Comparison of ENCODE assay signal across 14 mouse cellular contexts in genomic region chr9:66295577-66296120, GRCm38 (mm10). TPM values are rescaled to one million over a fixed set of nuclear protein-coding genes. Genes with fewer than 3 reads are reported as not detected.
A peak's percentile ranks its signal among the peaks of the same experiment; 100 is the strongest.
DNase-seq lines count a peak whose midpoint lies in the region; ATAC-seq lines count a peak whose summit lies in the region.
"Had no signal": no experiment of that assay in that cellular context is flagged by ENCODE, and none has a peak within 500 bp of the region (broad histone marks: within the 10 kb centered on the region; RNA-seq: fewer than 3 reads in every experiment).

No protein-coding gene starts in this region.

- DNase-seq in forebrain, embryonic 10.5 days (ENCODE audit: extremely low spot score, low spot score), result no peak
- DNase-seq in hindbrain, embryonic 10.5 days (ENCODE audit: low spot score), result no peak
- DNase-seq in midbrain, embryonic 10.5 days (ENCODE audit: low spot score), result no peak
- DNase-seq in embryonic facial prominence, embryonic 10.5 days (ENCODE audit: low spot score), result peak; percentile 24
- no peak for DNase-seq in lung, postnatal 25 days (ENCODE audit: low spot score)
- DNase-seq: cerebellum, postnatal 14 days; kidney, postnatal 14 days had no signal

- H3K27me3 ChIP-seq in forebrain, embryonic 10.5 days (ENCODE audit: poor library complexity, severe bottlenecking), result no peaks in the 10 kb centered on the region
- no peaks in the 10 kb centered on the region for H3K27me3 ChIP-seq in forebrain, embryonic 12.5 days
- no peaks in the 10 kb centered on the region for H3K27me3 ChIP-seq in hindbrain, embryonic 10.5 days (ENCODE audit: insufficient read depth, poor library complexity, severe bottlenecking)
- no peaks in the 10 kb centered on the region for H3K27me3 ChIP-seq in hindbrain, embryonic 13.5 days
- no peaks in the 10 kb centered on the region for H3K27me3 ChIP-seq in midbrain, embryonic 10.5 days (ENCODE audit: low read depth, poor library complexity, severe bottlenecking)
- H3K27me3 ChIP-seq in midbrain, embryonic 15.5 days (replicated peaks), result no peaks in the 10 kb centered on the region
- no peaks in the 10 kb centered on the region for H3K27me3 ChIP-seq in embryonic facial prominence, embryonic 10.5 days (replicated peaks; ENCODE audit: low read depth, poor library complexity, severe bottlenecking)
- H3K27me3 ChIP-seq: CH12.LX; embryonic facial prominence, embryonic 15.5 days; forebrain, embryonic 13.5 days; neural tube, embryonic 12.5 days had no signal

- no peak for ATAC-seq in forebrain, embryonic 12.5 days (ENCODE audit: low FRiP score)
- no peak for ATAC-seq in hindbrain, embryonic 13.5 days (ENCODE audit: low FRiP score)
- ATAC-seq in midbrain, embryonic 15.5 days (replicated peaks), result no peak
- ATAC-seq: forebrain, embryonic 13.5 days had no signal

- H3K4me1 ChIP-seq in forebrain, embryonic 10.5 days, result peaks cover 21% of the 10 kb centered on the region
- H3K4me1 ChIP-seq in forebrain, embryonic 12.5 days, result peaks cover 18% of the 10 kb centered on the region
- peaks cover 19% of the 10 kb centered on the region for H3K4me1 ChIP-seq in hindbrain, embryonic 10.5 days (replicated peaks)
- peaks cover 8% of the 10 kb centered on the region for H3K4me1 ChIP-seq in hindbrain, embryonic 13.5 days (replicated peaks)
- peaks cover 18% of the 10 kb centered on the region for H3K4me1 ChIP-seq in midbrain, embryonic 10.5 days
- H3K4me1 ChIP-seq in midbrain, embryonic 15.5 days, result peaks cover 6% of the 10 kb centered on the region
- peaks cover 20% of the 10 kb centered on the region for H3K4me1 ChIP-seq in embryonic facial prominence, embryonic 10.5 days
- H3K4me1 ChIP-seq: embryonic facial prominence, embryonic 15.5 days had no signal

- no peak overlapping the region for H3K4me3 ChIP-seq in forebrain, embryonic 10.5 days
- H3K4me3 ChIP-seq in forebrain, embryonic 12.5 days (replicated peaks), result no peak overlapping the region
- H3K4me3 ChIP-seq in hindbrain, embryonic 10.5 days, result no peak overlapping the region
- H3K4me3 ChIP-seq in hindbrain, embryonic 13.5 days, result no peak overlapping the region
- H3K4me3 ChIP-seq in midbrain, embryonic 10.5 days, result no peak overlapping the region
- H3K4me3 ChIP-seq in midbrain, embryonic 15.5 days, result no peak overlapping the region
- H3K4me3 ChIP-seq in embryonic facial prominence, embryonic 10.5 days, result no peak overlapping the region
- H3K4me3 ChIP-seq: embryonic facial prominence, embryonic 15.5 days; forebrain, embryonic 13.5 days; neural tube, embryonic 12.5 days had no signal

- no peak overlapping the region for H3K4me2 ChIP-seq in forebrain, embryonic 12.5 days
- no peak overlapping the region for H3K4me2 ChIP-seq in hindbrain, embryonic 13.5 days
- H3K4me2 ChIP-seq in midbrain, embryonic 15.5 days, result no peak overlapping the region
- H3K4me2 ChIP-seq: embryonic facial prominence, embryonic 15.5 days; forebrain, embryonic 13.5 days had no signal

- H3K9me3 ChIP-seq in forebrain, embryonic 10.5 days, result no peaks in the 10 kb centered on the region
- no peaks in the 10 kb centered on the region for H3K9me3 ChIP-seq in forebrain, embryonic 12.5 days
- no peaks in the 10 kb centered on the region for H3K9me3 ChIP-seq in hindbrain, embryonic 10.5 days
- H3K9me3 ChIP-seq in hindbrain, embryonic 13.5 days, result no peaks in the 10 kb centered on the region
- peaks cover 3% of the 10 kb centered on the region; the same call in 1 of the 2 replicates for H3K9me3 ChIP-seq in midbrain, embryonic 10.5 days (replicated peaks)
- H3K9me3 ChIP-seq in midbrain, embryonic 15.5 days, result no peaks in the 10 kb centered on the region
- no peaks in the 10 kb centered on the region for H3K9me3 ChIP-seq in embryonic facial prominence, embryonic 10.5 days
- H3K9me3 ChIP-seq: embryonic facial prominence, embryonic 15.5 days; forebrain, embryonic 13.5 days; neural tube, embryonic 12.5 days had no signal

- peak overlapping the region; percentile 16 for H3K27ac ChIP-seq in forebrain, embryonic 10.5 days
- H3K27ac ChIP-seq in forebrain, embryonic 12.5 days, result no peak overlapping the region
- peak overlapping the region; percentile 77 for H3K27ac ChIP-seq in hindbrain, embryonic 10.5 days
- H3K27ac ChIP-seq in hindbrain, embryonic 13.5 days, result no peak overlapping the region
- H3K27ac ChIP-seq in midbrain, embryonic 10.5 days (replicated peaks), result peak overlapping the region; percentile 75
- H3K27ac ChIP-seq in midbrain, embryonic 15.5 days, result no peak overlapping the region; the same call in 1 of the 2 replicates
- peak overlapping the region; percentile 63 for H3K27ac ChIP-seq in embryonic facial prominence, embryonic 10.5 days (replicated peaks)
- H3K27ac ChIP-seq: embryonic facial prominence, embryonic 15.5 days; neural tube, embryonic 12.5 days had no signal

- H3K9ac ChIP-seq in forebrain, embryonic 12.5 days, result no peak overlapping the region
- H3K9ac ChIP-seq in hindbrain, embryonic 13.5 days, result no peak overlapping the region
- no peak overlapping the region for H3K9ac ChIP-seq in midbrain, embryonic 15.5 days
- H3K9ac ChIP-seq: embryonic facial prominence, embryonic 15.5 days; forebrain, embryonic 13.5 days; neural tube, embryonic 12.5 days had no signal

- WGBS in forebrain, embryonic 10.5 days, result 77% methylated on average over 6 of the region's 6 CpGs
- 86% methylated on average over 6 of the region's 6 CpGs for WGBS in forebrain, embryonic 12.5 days
- WGBS in hindbrain, embryonic 10.5 days, result 75% methylated on average over 6 of the region's 6 CpGs
- 73% methylated on average over 6 of the region's 6 CpGs for WGBS in hindbrain, embryonic 13.5 days
- WGBS in midbrain, embryonic 10.5 days, result 82% methylated on average over 6 of the region's 6 CpGs
- WGBS in midbrain, embryonic 15.5 days, result 76% methylated on average over 6 of the region's 6 CpGs
- WGBS in embryonic facial prominence, embryonic 10.5 days, result 72% methylated on average over 6 of the region's 6 CpGs

- H3K36me3 ChIP-seq in forebrain, embryonic 10.5 days (replicated peaks), result no peaks in the 10 kb centered on the region
- no peaks in the 10 kb centered on the region for H3K36me3 ChIP-seq in forebrain, embryonic 12.5 days (replicated peaks)
- no peaks in the 10 kb centered on the region for H3K36me3 ChIP-seq in hindbrain, embryonic 10.5 days
- no peaks in the 10 kb centered on the region for H3K36me3 ChIP-seq in hindbrain, embryonic 13.5 days
- no peaks in the 10 kb centered on the region for H3K36me3 ChIP-seq in midbrain, embryonic 10.5 days
- H3K36me3 ChIP-seq in midbrain, embryonic 15.5 days (replicated peaks), result no peaks in the 10 kb centered on the region
- no peaks in the 10 kb centered on the region for H3K36me3 ChIP-seq in embryonic facial prominence, embryonic 10.5 days (replicated peaks)
- H3K36me3 ChIP-seq: embryonic facial prominence, embryonic 15.5 days; neural tube, embryonic 12.5 days had no signal

RNA-seq across cellular contexts. Expression of gene Herc1, which starts 54.6 kb away (rescaled TPM):
- 29.2 and 31.6 TPM in 2 replicates for polyA plus RNA-seq in forebrain, embryonic 10.5 days (2016; fragmentation: Nextera tagmentation; extraction: Ambion mirVana)
- polyA plus RNA-seq in forebrain, embryonic 12.5 days (2016; fragmentation: Nextera tagmentation; extraction: Ambion mirVana), result 50.9 and 54.9 TPM in 2 replicates
- 28.9 and 30.5 TPM in 2 replicates for polyA plus RNA-seq in hindbrain, embryonic 10.5 days (2016; fragmentation: Nextera tagmentation; extraction: Ambion mirVana)
- polyA plus RNA-seq in hindbrain, embryonic 13.5 days (2015; fragmentation: Nextera tagmentation; extraction: Ambion mirVana), result 47.8 and 48.9 TPM in 2 replicates
- polyA plus RNA-seq in midbrain, embryonic 10.5 days (2016; fragmentation: Nextera tagmentation; extraction: Ambion mirVana), result 26.1 and 30.8 TPM in 2 replicates
- polyA plus RNA-seq in midbrain, embryonic 15.5 days (2015; fragmentation: Nextera tagmentation; extraction: Ambion mirVana), result 50.5 and 55.2 TPM in 2 replicates
- polyA plus RNA-seq in embryonic facial prominence, embryonic 10.5 days (2016; fragmentation: Nextera tagmentation; extraction: Ambion mirVana), result 25.7 and 27.2 TPM in 2 replicates

Comparison
In these comparisons a context has a peak if more than half of its experiments do, and no peak if none do; other contexts are left out.
1. H3K27ac ChIP-seq: peak in forebrain, embryonic 10.5 days (single experiment), hindbrain, embryonic 10.5 days (single experiment), midbrain, embryonic 10.5 days (single experiment) and embryonic facial prominence, embryonic 10.5 days (single experiment); none in forebrain, embryonic 12.5 days (single experiment), hindbrain, embryonic 13.5 days (single experiment) and midbrain, embryonic 15.5 days (single experiment).